In the genomic region with DNA sequence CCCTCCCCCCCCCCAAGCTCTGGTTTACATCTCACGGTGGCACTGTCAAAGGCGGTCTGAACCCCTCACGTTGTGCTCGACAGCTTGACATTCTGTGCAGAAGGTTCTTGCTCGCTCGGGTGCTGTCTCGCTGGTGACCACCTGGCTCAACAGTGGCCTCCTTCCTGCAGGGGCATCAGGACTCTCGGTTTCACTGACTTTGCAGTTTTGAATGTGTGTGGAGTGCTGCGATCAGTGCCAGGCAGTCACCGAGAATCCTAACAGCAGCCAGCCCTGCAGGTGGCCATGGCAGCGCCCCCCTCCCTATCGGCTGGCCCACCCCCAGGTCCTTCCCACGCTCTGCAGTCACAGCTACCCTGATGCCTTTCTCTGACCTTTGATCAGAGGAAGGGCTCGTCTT, we compare ENCODE assay signal across 23 mouse cellular contexts. TPM values are rescaled to one million over a fixed set of nuclear protein-coding genes. Genes with fewer than 3 reads are reported as not detected.
DNase-seq lines count a peak whose midpoint lies in the region; ATAC-seq lines count a peak whose summit lies in the region.
"Had no signal": no experiment of that assay in that cellular context is flagged by ENCODE, and none has a peak within 500 bp of the region (broad histone marks: within the 10 kb centered on the region; RNA-seq: fewer than 3 reads in every experiment).

No protein-coding gene starts in this region.

- H3K27me3 ChIP-seq in heart, embryonic 14.5 days (ENCODE audit: control insufficient read depth, insufficient read depth, low read length): peaks cover 58% of the 10 kb centered on the region
- H3K27me3 ChIP-seq: forebrain, embryonic 13.5 days; intestine, embryonic 15.5 days; liver, embryonic 13.5 days; megakaryocyte, embryonic 14.5 days had no signal

- no peaks in the 10 kb centered on the region for H3K9me3 ChIP-seq in heart, embryonic 14.5 days (ENCODE audit: control insufficient read depth, low read length)
- H3K9me3 ChIP-seq: forebrain, embryonic 13.5 days; heart, embryonic 15.5 days; intestine, embryonic 15.5 days; limb, embryonic 13.5 days; liver, embryonic 13.5 days; megakaryocyte, embryonic 14.5 days had no signal

- H3K4me2 ChIP-seq in heart, embryonic 14.5 days (ENCODE audit: low read length): peak overlapping the region; percentile 27; the same call in 1 of the 2 replicates
- H3K4me2 ChIP-seq: forebrain, embryonic 13.5 days; heart, embryonic 15.5 days; intestine, embryonic 15.5 days; limb, embryonic 13.5 days; liver, embryonic 13.5 days had no signal

- no peak overlapping the region for H3K27ac ChIP-seq in heart, embryonic 14.5 days (replicated peaks in 1 of 2; ENCODE audit: control insufficient read depth in 1 of 2, insufficient read depth in 1 of 2, low read depth in 2 of 2, low read length in 2 of 2)
- H3K27ac ChIP-seq: forebrain, embryonic 13.5 days; heart, embryonic 15.5 days; intestine, embryonic 15.5 days; layer of hippocampus, adult 2 months; limb, embryonic 13.5 days; liver, embryonic 13.5 days had no signal

- H3K36me3 ChIP-seq in heart, embryonic 14.5 days (ENCODE audit: control insufficient read depth, insufficient read depth, low read length): no peaks in the 10 kb centered on the region
- H3K36me3 ChIP-seq: heart, embryonic 15.5 days; intestine, embryonic 15.5 days; limb, embryonic 13.5 days; liver, embryonic 13.5 days had no signal

- intact Hi-C loops in left cerebral cortex, postnatal 4 days (cut with DNase I): no loop called here

- 32% methylated on average over 14 of the region's 14 CpGs for WGBS in heart, embryonic 14.5 days

- peaks cover 2 to 7% of the 10 kb centered on the region in 2 experiments; a peak in 2 of 4 replicates for H3K4me1 ChIP-seq in heart, embryonic 14.5 days (ENCODE audit: control insufficient read depth in 2 of 2, insufficient read depth in 2 of 2, low read length in 2 of 2)

- no peak for DNase-seq in heart, adult 8-10 months (ENCODE audit: low spot score)
- DNase-seq in left cerebral cortex, postnatal 4 days: peak; percentile 41
- DNase-seq in left cerebral cortex, adult 11 months (ENCODE audit: low spot score): no peak
- DNase-seq in retina, postnatal 1 day: peak; percentile 16
- no peak for DNase-seq in retina, embryonic 14.5 days (ENCODE audit: low spot score)
- no peak for DNase-seq in spleen, postnatal 10 days (ENCODE audit: low spot score in 2 of 2)
- DNase-seq: adrenal gland, adult 2 months; cerebellum, adult 2 months; gastrocnemius, postnatal 36 days; kidney, adult 9 months; kidney, postnatal 25 days; liver, embryonic 13.5 days; lung, adult 2 months; right cerebral cortex, postnatal 25 days; spleen, adult 18-20 months; thymus, postnatal 25 days had no signal

- ATAC-seq in heart, embryonic 14.5 days (ENCODE audit: insufficient number of reproducible peaks, insufficient read depth, low FRiP score, low read depth): no peak
- ATAC-seq: forebrain, embryonic 13.5 days; intestine, embryonic 15.5 days had no signal

- H3K4me3 ChIP-seq in heart, embryonic 14.5 days (ENCODE audit: control insufficient read depth in 1 of 2, insufficient read depth in 1 of 2, low read depth in 1 of 2, low read length in 2 of 2): no peak overlapping the region
- H3K4me3 ChIP-seq: forebrain, embryonic 13.5 days; heart, embryonic 15.5 days; intestine, embryonic 15.5 days; layer of hippocampus, adult 2 months; limb, embryonic 13.5 days; liver, embryonic 13.5 days; megakaryocyte, embryonic 14.5 days had no signal

- no peak overlapping the region for H3K9ac ChIP-seq in heart, embryonic 14.5 days (ENCODE audit: low read length)
- H3K9ac ChIP-seq: forebrain, embryonic 13.5 days; heart, embryonic 15.5 days; intestine, embryonic 15.5 days; limb, embryonic 13.5 days; liver, embryonic 13.5 days had no signal

RNA-seq across cellular contexts. Expression of gene Runx1, which starts 4.5 kb away (rescaled TPM):
- polyA plus RNA-seq in heart, embryonic 14.5 days (2014; fragmentation: Nextera tagmentation; extraction: Ambion mirVana): 0.86 and 1.0 TPM in 2 replicates
- 1 to 10 TPM; 1.3 to 3.3 (median 1.7) TPM for total RNA-seq in heart, adult 8-10 months (2022)
- 1 to 10 TPM; 1.2 to 1.8 TPM for total RNA-seq in left cerebral cortex, postnatal 4 days (2021)

Comparison
In these comparisons a context has a peak if more than half of its experiments do, and no peak if none do; other contexts are left out.
1. DNase-seq: peak in left cerebral cortex, postnatal 4 days (single experiment) and retina, postnatal 1 day (single experiment); none in heart, adult 8-10 months (single experiment), left cerebral cortex, adult 11 months (single experiment), retina, embryonic 14.5 days (single experiment) and spleen, postnatal 10 days (0 of 2).